8 mouse cellular contexts compared by ENCODE assay signal in the genomic region with DNA sequence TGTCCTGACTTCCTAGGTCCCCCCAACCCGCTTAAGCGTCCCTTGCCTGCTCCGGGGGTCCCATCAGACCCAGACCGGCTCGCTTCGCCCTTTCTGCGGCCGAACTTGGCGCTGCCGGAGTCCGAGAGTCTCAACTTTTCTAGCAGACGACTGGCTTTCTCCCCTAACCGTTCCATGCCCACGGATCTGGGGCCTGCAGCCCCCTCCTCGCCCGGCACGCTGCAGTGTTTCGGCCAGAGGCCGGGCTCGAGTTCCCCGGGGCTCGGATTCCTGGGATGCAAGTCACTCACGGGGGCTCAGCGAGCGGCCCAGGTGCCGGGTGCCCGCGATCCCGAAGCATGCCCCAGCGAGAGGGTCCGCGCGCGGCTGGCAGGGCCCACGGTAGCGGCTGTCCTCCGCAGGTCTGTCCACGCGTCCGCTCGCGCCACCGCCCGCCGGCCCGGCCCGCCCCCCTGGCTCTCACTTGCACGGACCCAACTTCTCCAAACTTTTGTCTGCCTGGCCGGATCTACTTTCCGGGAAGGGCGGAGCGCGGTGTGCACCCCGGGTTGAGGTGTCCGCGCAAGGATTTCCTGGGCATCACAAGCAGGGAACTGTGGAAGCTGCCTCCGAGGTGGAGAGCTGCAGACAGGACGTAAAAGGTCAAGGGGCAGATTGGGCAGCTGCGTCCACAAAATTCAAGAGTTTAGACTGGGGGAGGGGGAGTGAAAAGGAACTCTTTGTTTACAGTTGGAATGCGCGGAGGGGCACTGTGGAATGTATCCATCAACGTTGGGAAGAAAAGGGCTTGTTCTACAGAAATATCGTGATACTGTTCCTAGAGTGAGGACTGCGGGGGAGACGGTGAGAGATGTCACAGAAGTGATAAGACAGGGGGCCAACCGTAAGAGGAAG. TPM values are rescaled to one million over a fixed set of nuclear protein-coding genes. Genes with fewer than 3 reads are reported as not detected.
DNase-seq lines count a peak whose midpoint lies in the region; ATAC-seq and TF ChIP-seq lines count a peak whose summit lies in the region.

A gene (minus strand): TSS at position 470 of the 894 bp plus-strand sequence.

- H3K4me3 ChIP-seq in bone marrow macrophage, adult 2 months (ENCODE audit: insufficient read depth, low read length), result peak within 1 kb of the TSS; percentile 66
- peak within 1 kb of the TSS; percentile 64 for H3K4me3 ChIP-seq in forebrain, embryonic 15.5 days
- H3K4me3 ChIP-seq in lung, adult 2 months (replicated peaks; ENCODE audit: extremely low read depth, low read depth, low read length), result peak within 1 kb of the TSS; percentile 74
- peak within 1 kb of the TSS; percentile 56 for H3K4me3 ChIP-seq in neural tube, embryonic 15.5 days (replicated peaks)
- peak within 1 kb of the TSS; percentile 45 for H3K4me3 ChIP-seq in thymus, adult 2 months (ENCODE audit: control insufficient read depth, insufficient read depth, low read length)

- ATAC-seq in forebrain, embryonic 15.5 days (replicated peaks), result peak; percentile 62
- peak; percentile 54 for ATAC-seq in neural tube, embryonic 15.5 days (ENCODE audit: low FRiP score)

- intact Hi-C loops in heart, postnatal 10 days (cut with DNase I), result loop anchor here (1.0 to 5.0 kb wide), 2 partner anchors 26 to 50 kb away; no protein-coding TSS in a partner anchor

- under 1% methylated on average over 66 of the region's 66 CpGs for WGBS in forebrain, embryonic 15.5 days
- under 1% methylated on average over 66 of the region's 66 CpGs for WGBS in lung, adult 2 months
- 0% methylated on average over 66 of the region's 66 CpGs for WGBS in neural tube, embryonic 15.5 days
- WGBS in thymus, adult 2 months, result 1% methylated on average over 66 of the region's 66 CpGs

- H3K27ac ChIP-seq in bone marrow macrophage, adult 2 months (ENCODE audit: insufficient read depth, low read depth, low read length), result peak within 1 kb of the TSS; percentile 3
- peak within 1 kb of the TSS; percentile 75 for H3K27ac ChIP-seq in forebrain, embryonic 15.5 days (replicated peaks)
- peak within 1 kb of the TSS; percentile 75 for H3K27ac ChIP-seq in neural tube, embryonic 15.5 days (replicated peaks)
- H3K27ac ChIP-seq in thymus, adult 2 months (ENCODE audit: control insufficient read depth, insufficient read depth, low read length), result no peak within 1 kb of the TSS

- TF ChIP-seq POLR2A in bone marrow macrophage, adult 2 months (IDR thresholded peaks at IDR 0.05; ENCODE audit: borderline replicate concordance, low read depth, low read length), result no peak
- TF ChIP-seq POLR2A in lung, adult 2 months (IDR thresholded peaks at IDR 0.05; ENCODE audit: borderline replicate concordance, extremely low read depth, low read depth, low read length), result 0 out of 2 replicates have a peak, but pooled peaks have one; percentile 25
- 0 out of 2 replicates have a peak, but pooled peaks have one; percentile 32 for TF ChIP-seq POLR2A in thymus, adult 2 months (IDR thresholded peaks at IDR 0.05; ENCODE audit: control insufficient read depth, extremely low read depth, insufficient read depth, low read length, poor library complexity)

- H3K9me3 ChIP-seq in forebrain, embryonic 15.5 days, result no peaks in the 10 kb centered on the region
- H3K9me3 ChIP-seq in neural tube, embryonic 15.5 days (replicated peaks), result no peaks in the 10 kb centered on the region

- H3K4me1 ChIP-seq in bone marrow macrophage, adult 2 months (ENCODE audit: control insufficient read depth, insufficient read depth, low read length), result peaks cover 14% of the 10 kb centered on the region
- peaks cover 57% of the 10 kb centered on the region for H3K4me1 ChIP-seq in forebrain, embryonic 15.5 days
- H3K4me1 ChIP-seq in lung, adult 2 months (ENCODE audit: control insufficient read depth, insufficient read depth, low read length), result peaks cover 7% of the 10 kb centered on the region
- H3K4me1 ChIP-seq in neural tube, embryonic 15.5 days, result peaks cover 60% of the 10 kb centered on the region
- H3K4me1 ChIP-seq in thymus, adult 2 months (replicated peaks; ENCODE audit: control insufficient read depth, insufficient read depth, low read length), result peaks cover 24% of the 10 kb centered on the region

- H3K36me3 ChIP-seq in forebrain, embryonic 15.5 days, result no peaks in the 10 kb centered on the region
- H3K36me3 ChIP-seq in neural tube, embryonic 15.5 days, result no peaks in the 10 kb centered on the region
- H3K36me3 ChIP-seq in thymus, adult 2 months (ENCODE audit: control insufficient read depth, insufficient read depth, low read length), result no peaks in the 10 kb centered on the region

- peak within 1 kb of the TSS; percentile 63 for H3K9ac ChIP-seq in forebrain, embryonic 15.5 days (replicated peaks)
- H3K9ac ChIP-seq in neural tube, embryonic 15.5 days (replicated peaks), result peak within 1 kb of the TSS; percentile 60

- DNase-seq in CD4-positive, CD25-positive, alpha-beta regulatory T cell, adult 2 months (ENCODE audit: low read depth, low spot score), result peak; percentile 56
- peak; percentile 95 for DNase-seq in heart, postnatal 10 days
- peak; percentile 94 for DNase-seq in kidney, postnatal 36 days
- DNase-seq in lung, adult 2 months, result peak; percentile 89
- DNase-seq in thymus, adult 2 months, result peak; percentile 42

- TF ChIP-seq CTCF in bone marrow macrophage, adult 2 months (IDR thresholded peaks at IDR 0.05; ENCODE audit: low read depth, low read length), result no peak
- TF ChIP-seq CTCF in lung, adult 2 months (IDR thresholded peaks at IDR 0.05; ENCODE audit: insufficient read depth, low read length), result no peak
- no peak for TF ChIP-seq CTCF in thymus, adult 2 months (IDR thresholded peaks at IDR 0.05; ENCODE audit: borderline replicate concordance, control insufficient read depth, extremely low read depth, insufficient read depth, low read length, poor library complexity)

- peak within 1 kb of the TSS; percentile 94 for H3K4me2 ChIP-seq in forebrain, embryonic 15.5 days (replicated peaks)
- H3K4me2 ChIP-seq in neural tube, embryonic 15.5 days, result peak within 1 kb of the TSS; percentile 85

- peaks cover 5% of the 10 kb centered on the region; the same call in 1 of the 2 replicates for H3K27me3 ChIP-seq in forebrain, embryonic 15.5 days
- peaks cover 40% of the 10 kb centered on the region for H3K27me3 ChIP-seq in neural tube, embryonic 15.5 days (replicated peaks)
- peaks cover 21% of the 10 kb centered on the region for H3K27me3 ChIP-seq in thymus, adult 2 months (ENCODE audit: control insufficient read depth, insufficient read depth, low read length)

RNA-seq across cellular contexts. Expression of the gene that starts here (rescaled TPM):
- 0.84 and 0.91 TPM in 2 replicates for polyA plus RNA-seq in bone marrow macrophage, adult 2 months (2012; ENCODE audit: insufficient read depth, insufficient read length, missing spikeins)
- 11.1 and 13.1 TPM in 2 replicates for polyA plus RNA-seq in forebrain, embryonic 15.5 days (2015; fragmentation: Nextera tagmentation; extraction: Ambion mirVana)
- 10 to 100 TPM; 14.5 to 16.0 TPM for total RNA-seq in heart, postnatal 10 days (2021)
- 36.4 and 49.6 TPM in 2 replicates for polyA plus RNA-seq in lung, adult 2 months (2012; rRNA removed)
- 6.1 and 12.9 TPM in 2 replicates for polyA plus RNA-seq in neural tube, embryonic 15.5 days (2015; fragmentation: Nextera tagmentation; extraction: Ambion mirVana)
- 13.9 and 17.6 TPM in 2 replicates for polyA plus RNA-seq in thymus, adult 2 months (2012; rRNA removed)

Comparison
In these comparisons a context has a peak if more than half of its experiments do, and no peak if none do; other contexts are left out.
1. DNase-seq: peak in every context shown above with its lines; median percentile 95 in heart, postnatal 10 days; 94 in kidney, postnatal 36 days; 89 in lung, adult 2 months; 56 in CD4-positive, CD25-positive, alpha-beta regulatory T cell, adult 2 months; 42 in thymus, adult 2 months.